Mouse (Mus musculus): ENCODE data around the gene Cryba2. TPM values are rescaled to one million over a fixed set of nuclear protein-coding genes. Genes with fewer than 3 reads are reported as not detected.

The Cryba2 gene
- not detected in 2 replicates for total RNA-seq (2014; fragmentation: Nextera tagmentation)
- total RNA-seq (2017), result not detected in 2 replicates

GRCm38 (mm10) chr1:74893134-74893855 is at the start of gene Cryba2:
Cryba2 (minus strand) TSS chr1:74893143.
- ATAC-seq (replicated peaks; ENCODE audit: poor library complexity, severe bottlenecking), result peak; percentile 48; the same call in 1 of the 2 replicates

- no peak for ATAC-seq (replicated peaks; ENCODE audit: poor library complexity, severe bottlenecking)
Observed at GRCm38 (mm10) chr1:74941651-74942360, 48.9 kb upstream of the Cryba2 start.

GRCm38 (mm10) chr1:74939762-74940161 is 46.8 kb upstream of the Cryba2 start:
- 0 out of 2 replicates have a peak, but pooled peaks have one; percentile 35 for ATAC-seq (replicated peaks; ENCODE audit: poor library complexity, severe bottlenecking)

GRCm38 (mm10) chr1:74936221-74936830 is 43.4 kb upstream of the Cryba2 start:
- ATAC-seq (replicated peaks; ENCODE audit: poor library complexity, severe bottlenecking), result no peak

- no peak for ATAC-seq (replicated peaks; ENCODE audit: poor library complexity, severe bottlenecking)
Observed at GRCm38 (mm10) chr1:74935402-74935801, 42.5 kb upstream of the Cryba2 start, which contains the start of gene Cfap65. Cfap65 (minus strand) TSS chr1:74935599.

GRCm38 (mm10) chr1:74927621-74928296 is 34.8 kb upstream of the Cryba2 start:
- no peak for ATAC-seq (replicated peaks; ENCODE audit: poor library complexity, severe bottlenecking)

- 0 out of 2 replicates have a peak, but pooled peaks have one; percentile 46 for ATAC-seq (replicated peaks; ENCODE audit: poor library complexity, severe bottlenecking)
Observed at GRCm38 (mm10) chr1:74926721-74927120, 33.8 kb upstream of the Cryba2 start.

- ATAC-seq (replicated peaks; ENCODE audit: poor library complexity, severe bottlenecking), result no peak
Observed at GRCm38 (mm10) chr1:74924464-74924863, 31.5 kb upstream of the Cryba2 start.

GRCm38 (mm10) chr1:74915706-74916105 is 22.8 kb upstream of the Cryba2 start:
- ATAC-seq (replicated peaks; ENCODE audit: poor library complexity, severe bottlenecking), result no peak

GRCm38 (mm10) chr1:74902191-74902590 is 9.2 kb upstream of the Cryba2 start:
- no peak for ATAC-seq (replicated peaks; ENCODE audit: poor library complexity, severe bottlenecking)

- ATAC-seq (replicated peaks; ENCODE audit: poor library complexity, severe bottlenecking), result no peak; the same call in 1 of the 2 replicates
Observed at GRCm38 (mm10) chr1:74901686-74902085, 8.7 kb upstream of the Cryba2 start.

- peak; percentile 20; the same call in 1 of the 2 replicates for ATAC-seq (replicated peaks; ENCODE audit: poor library complexity, severe bottlenecking)
Observed at GRCm38 (mm10) chr1:74900341-74901285, 7.7 kb upstream of the Cryba2 start.

GRCm38 (mm10) chr1:74898656-74899431 is 5.9 kb upstream of the Cryba2 start:
- no peak for ATAC-seq (replicated peaks; ENCODE audit: poor library complexity, severe bottlenecking)

GRCm38 (mm10) chr1:74897976-74898375 is 5.0 kb upstream of the Cryba2 start:
- ATAC-seq (replicated peaks; ENCODE audit: poor library complexity, severe bottlenecking), result no peak

GRCm38 (mm10) chr1:74894966-74895365 is 2.0 kb upstream of the Cryba2 start:
- ATAC-seq (replicated peaks; ENCODE audit: poor library complexity, severe bottlenecking), result peak; percentile 50

- no peak for ATAC-seq (replicated peaks; ENCODE audit: poor library complexity, severe bottlenecking)
Observed at GRCm38 (mm10) chr1:74892351-74893133, 401 bp downstream of the Cryba2 start.

GRCm38 (mm10) chr1:74891513-74891912 is 1.4 kb downstream of the Cryba2 start:
- peak; percentile 63 for ATAC-seq (replicated peaks; ENCODE audit: poor library complexity, severe bottlenecking)
